Mouse (Mus musculus): ENCODE data around the gene Tmprss12. TPM values are rescaled to one million over a fixed set of nuclear protein-coding genes. Genes with fewer than 3 reads are reported as not detected.
"Not testable (repeated sequence)": the region's sequence is repeated elsewhere in the genome, so short reads cannot be mapped to it uniquely, and the experiment has no call there.

Gene Tmprss12
- polyA plus RNA-seq, 1 experiment from 2014 or later = not detected

- Histone ChIP-seq H3K4me3 (replicated peaks; ENCODE audit: low read depth, low read length) (no peak overlapping the region), H3K36me3 (ENCODE audit: control insufficient read depth, insufficient read depth, low read length) (no peaks in the 10 kb centered on the region), H3K27ac (replicated peaks; ENCODE audit: low read depth, low read length) (no peak overlapping the region), H3K4me2 (ENCODE audit: low read length) (0 out of 2 replicates have a peak overlapping the region, but pooled peaks have one; percentile 3), H3K9ac (replicated peaks; ENCODE audit: low read length) (no peak overlapping the region), H3K9me3 (ENCODE audit: control insufficient read depth, low read length) (no peaks in the 10 kb centered on the region), H3K4me1 (ENCODE audit: control insufficient read depth, insufficient read depth, low read length) (no peaks in the 10 kb centered on the region), H3K27me3 (ENCODE audit: control insufficient read depth, insufficient read depth, low read length) (no peaks in the 10 kb centered on the region)
- WGBS = 13% methylated on average over 9 of the region's 9 CpGs
- ATAC-seq (ENCODE audit: low FRiP score, low TSS enrichment) (no peak), DNase-seq (no peak)
These were observed 10.9 kb upstream of the Tmprss12 start for GRCm38 (mm10) chr15:100269776-100270175.

- not testable (repeated sequence) for H3K27me3 ChIP-seq (ENCODE audit: control insufficient read depth, insufficient read depth, low read length); H3K36me3 ChIP-seq (ENCODE audit: control insufficient read depth, insufficient read depth, low read length); H3K4me2 ChIP-seq (ENCODE audit: low read length); H3K9me3 ChIP-seq (ENCODE audit: control insufficient read depth, low read length); H3K27ac ChIP-seq (replicated peaks; ENCODE audit: low read depth, low read length); H3K4me1 ChIP-seq (ENCODE audit: control insufficient read depth, insufficient read depth, low read length); H3K4me3 ChIP-seq (replicated peaks; ENCODE audit: low read depth, low read length); ATAC-seq (ENCODE audit: low FRiP score, low TSS enrichment); H3K9ac ChIP-seq (replicated peaks; ENCODE audit: low read length); DNase-seq
- WGBS = 19% methylated on average over 7 of the region's 7 CpGs
These were observed 10.0 kb upstream of the Tmprss12 start for GRCm38 (mm10) chr15:100270609-100271008.

GRCm38 (mm10) chr15:100271411-100271810, 9.2 kb upstream of the Tmprss12 start:
- Histone ChIP-seq H3K9me3 (ENCODE audit: control insufficient read depth, low read length) (no peaks in the 10 kb centered on the region), H3K36me3 (ENCODE audit: control insufficient read depth, insufficient read depth, low read length) (no peaks in the 10 kb centered on the region)

GRCm38 (mm10) chr15:100273791-100274308, 6.8 kb upstream of the Tmprss12 start:
- not testable (repeated sequence) for DNase-seq; H3K27ac ChIP-seq (replicated peaks; ENCODE audit: low read depth, low read length); H3K4me1 ChIP-seq (ENCODE audit: control insufficient read depth, insufficient read depth, low read length); H3K4me3 ChIP-seq (replicated peaks; ENCODE audit: low read depth, low read length); H3K9me3 ChIP-seq (ENCODE audit: control insufficient read depth, low read length); H3K4me2 ChIP-seq (ENCODE audit: low read length); H3K9ac ChIP-seq (replicated peaks; ENCODE audit: low read length); H3K27me3 ChIP-seq (ENCODE audit: control insufficient read depth, insufficient read depth, low read length); H3K36me3 ChIP-seq (ENCODE audit: control insufficient read depth, insufficient read depth, low read length); ATAC-seq (ENCODE audit: low FRiP score, low TSS enrichment)
- 84% methylated on average over 4 of the region's 4 CpGs for WGBS

More at GRCm38 (mm10) chr15:100271411-100271810, 9.2 kb upstream of the Tmprss12 start:
- WGBS = 62% methylated on average over 14 of the region's 14 CpGs
- Histone ChIP-seq H3K4me2 (ENCODE audit: low read length) (no peak overlapping the region), H3K27me3 (ENCODE audit: control insufficient read depth, insufficient read depth, low read length) (no peaks in the 10 kb centered on the region), H3K4me3 (replicated peaks; ENCODE audit: low read depth, low read length) (no peak overlapping the region), H3K9ac (replicated peaks; ENCODE audit: low read length) (no peak overlapping the region), H3K4me1 (ENCODE audit: control insufficient read depth, insufficient read depth, low read length) (no peaks in the 10 kb centered on the region), H3K27ac (replicated peaks; ENCODE audit: low read depth, low read length) (no peak overlapping the region)
- ATAC-seq (ENCODE audit: low FRiP score, low TSS enrichment) = no peak
- DNase-seq = no peak

- Histone ChIP-seq H3K9ac (replicated peaks; ENCODE audit: low read length) (no peak overlapping the region), H3K9me3 (ENCODE audit: control insufficient read depth, low read length) (no peaks in the 10 kb centered on the region), H3K27me3 (ENCODE audit: control insufficient read depth, insufficient read depth, low read length) (no peaks in the 10 kb centered on the region), H3K27ac (replicated peaks; ENCODE audit: low read depth, low read length) (no peak overlapping the region), H3K36me3 (ENCODE audit: control insufficient read depth, insufficient read depth, low read length) (no peaks in the 10 kb centered on the region), H3K4me1 (ENCODE audit: control insufficient read depth, insufficient read depth, low read length) (no peaks in the 10 kb centered on the region), H3K4me2 (ENCODE audit: low read length) (no peak overlapping the region), H3K4me3 (replicated peaks; ENCODE audit: low read depth, low read length) (no peak overlapping the region)
- no peak for ATAC-seq (ENCODE audit: low FRiP score, low TSS enrichment)
- 89% methylated on average over 7 of the region's 7 CpGs for WGBS
- DNase-seq = no peak
These were observed 5.7 kb upstream of the Tmprss12 start for GRCm38 (mm10) chr15:100274790-100275559.

- ATAC-seq (ENCODE audit: low FRiP score, low TSS enrichment) = no peak
- H3K4me3 ChIP-seq (replicated peaks; ENCODE audit: low read depth, low read length) = no peak overlapping the region
- WGBS = 95% methylated on average over 4 of the region's 4 CpGs
These were observed 4.2 kb upstream of the Tmprss12 start for GRCm38 (mm10) chr15:100276403-100276802.

GRCm38 (mm10) chr15:100277586-100277985, 3.1 kb upstream of the Tmprss12 start:
- Histone ChIP-seq H3K36me3 (ENCODE audit: control insufficient read depth, insufficient read depth, low read length) (no peaks in the 10 kb centered on the region), H3K4me1 (ENCODE audit: control insufficient read depth, insufficient read depth, low read length) (no peaks in the 10 kb centered on the region), H3K9me3 (ENCODE audit: control insufficient read depth, low read length) (no peaks in the 10 kb centered on the region), H3K27me3 (ENCODE audit: control insufficient read depth, insufficient read depth, low read length) (no peaks in the 10 kb centered on the region), H3K4me3 (replicated peaks; ENCODE audit: low read depth, low read length) (no peak overlapping the region), H3K27ac (replicated peaks; ENCODE audit: low read depth, low read length) (no peak overlapping the region), H3K9ac (replicated peaks; ENCODE audit: low read length) (no peak overlapping the region), H3K4me2 (ENCODE audit: low read length) (no peak overlapping the region)
- no peak for DNase-seq
- 88% methylated on average over 3 of the region's 3 CpGs for WGBS
- no peak for ATAC-seq (ENCODE audit: low FRiP score, low TSS enrichment)

More at GRCm38 (mm10) chr15:100276403-100276802, 4.2 kb upstream of the Tmprss12 start:
- Histone ChIP-seq H3K4me1 (ENCODE audit: control insufficient read depth, insufficient read depth, low read length) (no peaks in the 10 kb centered on the region), H3K9me3 (ENCODE audit: control insufficient read depth, low read length) (no peaks in the 10 kb centered on the region), H3K36me3 (ENCODE audit: control insufficient read depth, insufficient read depth, low read length) (no peaks in the 10 kb centered on the region), H3K4me2 (ENCODE audit: low read length) (no peak overlapping the region), H3K27ac (replicated peaks; ENCODE audit: low read depth, low read length) (no peak overlapping the region), H3K9ac (replicated peaks; ENCODE audit: low read length) (no peak overlapping the region), H3K27me3 (ENCODE audit: control insufficient read depth, insufficient read depth, low read length) (no peaks in the 10 kb centered on the region)
- no peak for DNase-seq

- Histone ChIP-seq H3K27me3 (ENCODE audit: control insufficient read depth, insufficient read depth, low read length) (no peaks in the 10 kb centered on the region), H3K27ac (replicated peaks; ENCODE audit: low read depth, low read length) (no peak overlapping the region), H3K4me3 (replicated peaks; ENCODE audit: low read depth, low read length) (no peak overlapping the region), H3K36me3 (ENCODE audit: control insufficient read depth, insufficient read depth, low read length) (no peaks in the 10 kb centered on the region), H3K9ac (replicated peaks; ENCODE audit: low read length) (no peak overlapping the region), H3K9me3 (ENCODE audit: control insufficient read depth, low read length) (no peaks in the 10 kb centered on the region), H3K4me1 (ENCODE audit: control insufficient read depth, insufficient read depth, low read length) (no peaks in the 10 kb centered on the region), H3K4me2 (ENCODE audit: low read length) (no peak overlapping the region)
- ATAC-seq (ENCODE audit: low FRiP score, low TSS enrichment) = no peak
- WGBS = 89% methylated on average over 6 of the region's 6 CpGs
- no peak for DNase-seq
These were observed 8.3 kb downstream of the Tmprss12 start for GRCm38 (mm10) chr15:100288980-100289379.

- Histone ChIP-seq H3K4me2 (ENCODE audit: low read length) (no peak overlapping the region), H3K4me1 (ENCODE audit: control insufficient read depth, insufficient read depth, low read length) (no peaks in the 10 kb centered on the region), H3K36me3 (ENCODE audit: control insufficient read depth, insufficient read depth, low read length) (no peaks in the 10 kb centered on the region), H3K9me3 (ENCODE audit: control insufficient read depth, low read length) (no peaks in the 10 kb centered on the region), H3K9ac (replicated peaks; ENCODE audit: low read length) (no peak overlapping the region), H3K4me3 (replicated peaks; ENCODE audit: low read depth, low read length) (no peak overlapping the region), H3K27me3 (ENCODE audit: control insufficient read depth, insufficient read depth, low read length) (no peaks in the 10 kb centered on the region), H3K27ac (replicated peaks; ENCODE audit: low read depth, low read length) (no peak overlapping the region)
- WGBS = 74% methylated on average over 5 of the region's 5 CpGs
- no peak for ATAC-seq (ENCODE audit: low FRiP score, low TSS enrichment)
- DNase-seq = no peak
These were observed 10.2 kb downstream of the Tmprss12 start for GRCm38 (mm10) chr15:100290858-100291257.
